Mouse (Mus musculus): Measurements from ENCODE around the gene Lrrn2. TPM values are rescaled to one million over a fixed set of nuclear protein-coding genes. Genes with fewer than 3 reads are reported as not detected.

Lrrn2 gene
- polyA plus RNA-seq, 1 experiment from 2014 or later: 22.2 TPM

Small RNA genes within 50 kb of the gene (microRNA-seq; reads per million reads assigned to microRNA genes)
- not detected for gene Gm44300

Other genes with a start within 250 kb of the Lrrn2 start
- 35.3 and 35.8 TPM in 2 replicates for gene Nfasc, start 138.5 kb upstream of the Lrrn2 start, polyA plus RNA-seq (2015; fragmentation: Nextera tagmentation; extraction: Ambion mirVana)
- 44.8 and 46.3 TPM in 2 replicates for gene Mdm4, start 150.3 kb downstream of the Lrrn2 start, polyA plus RNA-seq (2015; fragmentation: Nextera tagmentation; extraction: Ambion mirVana)
- gene Pik3c2b, start 165.4 kb downstream of the Lrrn2 start, polyA plus RNA-seq (2015; fragmentation: Nextera tagmentation; extraction: Ambion mirVana): 15.5 and 15.9 TPM in 2 replicates

Data from forebrain, embryonic 13.5 days (tissue).